Mouse (Mus musculus): ENCODE measurements around the gene Gm20481. TPM values are rescaled to one million over a fixed set of nuclear protein-coding genes. Genes with fewer than 3 reads are reported as not detected.
"Not testable (repeated sequence)": the region's sequence is repeated elsewhere in the genome, so short reads cannot be mapped to it uniquely, and the experiment has no call there.

Gm20481 gene
- polyA plus RNA-seq, 1 experiment = not detected

DNA sequence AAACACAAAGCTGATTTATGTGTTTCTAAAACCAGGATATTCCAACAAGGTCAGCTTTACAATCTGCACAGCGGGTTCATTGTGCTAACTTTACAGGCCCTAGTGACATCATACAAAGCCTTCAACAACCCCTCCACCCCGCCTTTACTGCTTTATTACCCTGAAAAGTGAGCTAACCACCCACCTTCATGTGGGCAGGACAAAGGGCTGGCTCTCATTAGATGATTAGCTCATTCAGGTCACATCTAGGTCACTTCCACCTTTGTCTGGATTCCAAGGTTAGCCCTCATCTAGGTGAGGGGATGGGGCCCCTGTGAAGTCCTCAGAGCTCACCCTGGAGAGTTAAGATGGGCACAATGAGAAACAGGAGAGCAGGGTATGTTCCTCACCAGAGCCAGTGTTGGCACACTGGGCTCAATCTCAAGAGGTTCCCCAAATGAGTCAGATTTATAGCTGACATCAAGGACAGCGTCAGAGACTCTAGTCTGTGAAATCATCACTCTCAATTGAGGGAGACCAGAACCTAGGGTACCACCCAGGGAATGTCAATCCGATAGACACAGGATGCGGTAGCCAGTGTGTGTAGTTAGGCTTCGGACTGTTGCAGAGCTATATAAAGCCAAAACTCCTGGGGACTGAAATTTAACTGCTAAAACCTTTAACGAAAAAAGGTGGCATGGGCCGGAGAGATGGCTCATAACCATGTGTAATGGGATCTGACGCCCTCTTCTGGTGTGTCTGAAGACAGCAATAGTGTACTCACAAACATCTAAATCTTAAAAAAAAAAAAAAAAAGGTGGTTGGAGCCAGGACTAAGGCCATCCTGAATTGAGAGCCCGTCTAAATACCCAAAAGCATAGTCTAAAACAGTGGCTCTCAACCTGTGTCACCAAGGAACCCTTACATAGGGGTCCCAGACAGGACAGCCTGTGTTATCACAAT, 18.9 kb upstream of the Gm20481 start:
- 13% methylated on average over 10 of the region's 10 CpGs for WGBS
- DNase-seq (ENCODE audit: low read depth, low spot score) = peak; percentile 96

DNA sequence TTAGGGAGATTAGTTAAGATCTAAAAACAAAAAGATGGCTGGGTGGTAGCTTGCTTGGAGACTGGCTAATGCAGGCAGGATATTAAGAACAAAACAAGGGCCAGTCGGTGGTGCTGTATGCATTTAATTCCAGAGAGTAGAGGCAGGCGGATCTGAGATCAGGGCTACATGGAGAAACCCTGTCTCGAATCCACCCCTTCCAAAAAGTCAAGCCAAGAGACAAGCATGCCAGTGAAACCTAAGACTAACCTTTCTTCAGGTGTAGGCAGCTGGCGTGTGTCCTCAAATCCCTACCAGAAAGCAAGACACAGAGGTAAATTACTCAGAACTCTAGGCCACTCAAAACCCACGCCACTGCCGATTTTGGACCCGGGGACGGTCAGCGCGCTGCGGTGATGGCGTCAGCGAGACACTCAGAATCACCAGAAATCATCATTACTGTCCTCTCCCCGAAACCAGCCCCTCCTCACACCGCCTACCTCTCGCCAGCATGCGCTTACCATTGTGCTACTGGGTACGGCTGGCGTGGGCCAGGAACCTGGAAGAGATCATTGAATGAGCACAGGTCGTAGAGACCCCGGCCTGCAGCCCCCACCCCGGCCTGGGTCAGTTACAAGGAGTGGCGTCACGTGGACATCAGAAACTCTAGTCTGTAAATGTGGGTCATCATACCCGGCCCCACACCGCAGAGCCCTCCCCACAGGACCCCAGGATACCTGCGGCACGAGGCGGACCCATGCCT, 17.9 kb upstream of the Gm20481 start:
- DNase-seq (ENCODE audit: low read depth, low spot score) = no peak
- under 1% methylated on average over 29 of the region's 29 CpGs for WGBS

DNA sequence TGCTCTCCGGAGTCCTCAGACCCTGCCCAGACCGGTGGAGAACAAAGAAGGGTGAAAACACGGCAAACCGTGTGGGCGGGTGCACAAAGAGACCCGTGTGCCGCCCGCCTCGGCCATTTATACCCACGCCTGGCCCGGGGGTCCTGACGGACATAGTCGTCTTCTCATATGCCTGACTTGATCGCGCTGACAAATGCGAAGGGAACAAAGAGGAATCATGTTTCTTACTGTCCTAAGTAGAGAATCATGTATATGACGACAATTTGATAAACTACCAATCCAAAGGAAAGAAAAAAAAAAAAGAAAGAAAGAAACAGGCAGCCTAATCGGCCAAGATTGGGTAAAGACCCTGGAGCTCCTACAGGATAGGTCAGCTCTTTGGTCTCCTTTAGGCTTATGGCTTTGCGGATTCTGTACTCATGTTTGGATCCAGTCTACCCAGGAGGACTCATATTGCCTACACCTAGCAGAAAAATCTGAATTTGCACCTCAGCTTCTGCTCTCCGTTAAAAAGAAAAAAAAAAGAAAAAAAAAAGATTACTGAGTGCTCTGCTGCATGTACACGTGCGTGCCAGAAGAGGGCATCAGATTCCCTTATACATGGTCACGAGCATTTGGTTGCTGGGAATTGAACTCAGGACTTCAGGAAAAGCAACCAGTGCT, 17.2 kb upstream of the Gm20481 start:
- DNase-seq (ENCODE audit: low read depth, low spot score) = no peak
- under 1% methylated on average over 23 of the region's 23 CpGs for WGBS

DNA sequence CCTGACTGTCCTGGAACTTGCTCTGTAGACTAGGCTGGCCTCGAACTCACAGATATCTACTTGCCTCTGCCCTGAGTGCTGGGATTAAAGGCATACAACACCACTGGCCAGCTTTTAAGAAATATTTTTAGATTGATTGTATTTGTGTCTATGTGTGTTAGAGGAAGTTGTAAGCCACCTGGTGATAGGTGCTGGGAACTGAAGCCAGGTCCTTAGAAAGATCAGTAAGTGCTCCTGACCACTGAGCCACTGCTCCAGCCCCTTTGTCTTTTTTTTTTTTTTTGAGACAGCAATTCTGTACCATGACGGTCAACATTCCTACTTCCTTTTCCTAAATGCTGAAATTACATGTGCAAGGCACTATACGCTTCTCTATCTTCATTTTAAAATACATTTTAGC, 16.5 kb upstream of the Gm20481 start:
- 87% methylated on average over 3 of the region's 3 CpGs for WGBS
- DNase-seq (ENCODE audit: low read depth, low spot score) = no peak

DNA sequence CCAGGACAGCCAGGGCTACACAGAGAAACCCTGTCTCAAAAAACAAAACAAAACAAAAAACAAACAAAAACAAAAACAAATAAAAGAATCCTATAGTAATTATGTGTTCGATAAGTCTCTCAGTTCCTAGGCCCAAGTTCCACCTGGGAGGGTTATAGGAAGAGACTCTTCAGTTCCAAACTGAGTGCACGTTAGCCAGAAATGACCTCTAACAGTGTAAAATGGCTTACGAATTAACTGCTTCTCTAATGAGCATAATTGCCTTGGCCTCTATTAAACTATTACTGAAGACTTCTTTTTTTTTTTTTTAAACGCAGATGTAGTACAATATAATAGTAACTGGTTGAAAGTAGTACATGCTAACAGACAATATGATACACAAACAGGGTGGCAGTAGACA, 15.8 kb upstream of the Gm20481 start:
- no peak for DNase-seq (ENCODE audit: low read depth, low spot score)
- WGBS = 91% methylated on average over 4 of the region's 4 CpGs

DNA sequence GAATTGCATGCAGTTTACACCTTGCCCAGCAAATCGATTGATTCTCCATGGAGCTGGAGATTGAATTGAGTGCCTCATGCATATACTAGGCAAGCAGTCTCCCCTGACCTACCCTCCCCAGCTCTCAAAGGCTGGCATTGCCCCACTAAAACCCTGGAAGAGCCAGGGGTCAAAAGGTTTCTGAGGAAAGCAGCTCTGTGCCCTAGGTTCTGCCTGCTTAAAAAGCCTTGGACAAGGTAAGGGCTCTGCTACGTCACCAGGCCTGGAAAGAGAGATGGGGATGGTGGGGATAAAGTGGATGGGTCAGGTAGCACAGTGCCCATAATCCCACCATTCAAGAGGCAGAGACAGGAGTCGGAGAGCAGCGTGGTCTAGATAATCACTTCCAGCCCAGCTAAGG, 14.9 kb upstream of the Gm20481 start:
- no peak for DNase-seq (ENCODE audit: low read depth, low spot score)
- 94% methylated on average over 4 of the region's 4 CpGs for WGBS

DNA sequence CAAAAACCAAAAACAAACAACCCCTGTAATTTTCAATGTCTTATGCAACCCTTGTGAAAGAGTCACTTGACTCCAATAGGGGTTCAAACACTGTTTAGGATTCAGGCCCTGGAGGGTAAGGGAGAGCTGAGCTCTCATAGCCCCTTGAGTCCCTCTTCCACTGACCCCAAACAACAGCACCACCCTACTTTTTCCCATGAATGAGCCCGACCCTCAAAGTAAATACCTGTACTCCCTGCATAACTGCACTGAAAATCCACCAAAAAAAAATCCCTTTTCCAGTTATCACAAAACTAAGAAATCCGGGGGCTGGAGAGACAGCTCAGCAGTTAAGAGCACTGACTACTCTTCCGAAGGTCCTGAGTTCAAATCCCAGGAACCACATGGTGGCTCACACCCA, 13.8 kb upstream of the Gm20481 start:
- 88% methylated on average over 3 of the region's 3 CpGs for WGBS
- DNase-seq (ENCODE audit: low read depth, low spot score) = no peak

DNA sequence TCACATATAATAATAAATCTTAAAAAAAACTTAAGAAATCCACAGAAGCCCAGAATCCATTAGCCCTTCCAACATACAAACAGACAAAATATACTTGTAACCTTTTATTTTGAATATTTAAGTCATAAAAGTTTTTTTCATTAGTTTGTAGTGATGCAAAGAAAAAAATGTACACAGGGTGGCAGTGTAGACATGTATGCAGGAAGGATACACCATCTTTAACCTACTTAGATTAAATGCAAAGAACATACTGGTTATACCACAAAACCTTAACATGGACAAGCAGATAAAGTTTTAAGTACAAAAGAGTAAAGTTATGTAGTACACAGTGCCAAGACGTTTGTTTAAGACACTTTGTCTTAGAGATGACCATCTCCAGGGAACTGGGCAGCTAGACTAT, 13.4 kb upstream of the Gm20481 start:
- 33% methylated on average over 1 of the region's 1 CpGs for WGBS
- no peak for DNase-seq (ENCODE audit: low read depth, low spot score)

DNA sequence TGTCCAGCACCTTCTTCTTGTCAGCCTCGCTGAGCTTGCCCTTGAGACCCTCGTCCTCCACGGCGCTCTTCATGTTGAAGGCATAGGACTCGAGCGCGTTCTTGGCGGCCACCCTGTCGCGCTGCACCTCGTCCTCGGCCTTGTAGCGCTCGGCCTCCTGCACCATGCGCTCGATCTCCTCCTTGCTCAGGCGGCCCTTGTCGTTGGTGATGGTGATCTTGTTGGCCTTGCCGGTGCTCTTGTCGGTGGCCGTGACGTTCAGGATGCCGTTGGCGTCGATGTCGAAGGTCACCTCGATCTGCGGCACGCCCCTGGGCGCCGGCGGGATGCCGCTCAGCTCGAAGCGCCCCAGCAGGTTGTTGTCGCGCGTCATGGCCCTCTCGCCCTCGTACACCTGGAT, 12.4 kb upstream of the Gm20481 start:
- not testable (repeated sequence) for DNase-seq (ENCODE audit: low read depth, low spot score)
- WGBS = 21% methylated on average over 34 of the region's 40 CpGs

DNA sequence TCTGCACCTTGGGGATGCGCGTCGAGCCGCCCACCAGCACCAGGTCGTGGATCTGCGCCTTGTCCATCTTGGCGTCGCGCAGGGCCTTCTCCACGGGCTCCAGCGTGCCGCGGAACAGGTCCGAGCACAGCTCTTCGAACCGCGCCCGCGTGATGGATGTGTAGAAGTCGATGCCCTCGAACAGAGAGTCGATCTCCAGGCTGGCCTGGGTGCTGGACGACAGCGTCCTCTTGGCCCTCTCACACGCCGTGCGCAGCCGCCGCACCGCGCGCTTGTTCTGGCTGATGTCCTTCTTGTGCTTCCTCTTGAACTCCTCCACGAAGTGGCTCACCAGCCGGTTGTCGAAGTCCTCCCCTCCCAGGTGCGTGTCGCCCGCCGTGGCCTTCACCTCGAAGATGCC, 11.7 kb upstream of the Gm20481 start:
- WGBS = 21% methylated on average over 19 of the region's 40 CpGs
- DNase-seq (ENCODE audit: low read depth, low spot score) = not testable (repeated sequence)

DNA sequence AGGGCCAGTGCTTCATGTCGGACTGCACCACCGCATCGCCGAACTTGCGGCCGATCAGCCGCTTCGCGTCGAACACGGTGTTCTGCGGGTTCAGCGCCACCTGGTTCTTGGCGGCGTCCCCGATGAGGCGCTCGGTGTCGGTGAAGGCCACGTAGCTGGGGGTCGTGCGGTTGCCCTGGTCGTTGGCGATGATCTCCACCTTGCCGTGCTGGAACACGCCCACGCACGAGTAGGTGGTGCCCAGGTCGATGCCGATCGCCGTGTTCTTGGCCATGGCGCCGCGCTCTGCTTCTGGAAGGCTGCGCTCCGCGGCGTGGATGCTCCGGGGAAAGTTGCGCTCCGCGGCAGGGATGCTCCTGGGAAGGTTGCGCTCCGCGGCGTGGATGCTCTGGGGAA, 11.0 kb upstream of the Gm20481 start:
- 0% methylated on average over 33 of the region's 47 CpGs for WGBS
- not testable (repeated sequence) for DNase-seq (ENCODE audit: low read depth, low spot score)

DNA sequence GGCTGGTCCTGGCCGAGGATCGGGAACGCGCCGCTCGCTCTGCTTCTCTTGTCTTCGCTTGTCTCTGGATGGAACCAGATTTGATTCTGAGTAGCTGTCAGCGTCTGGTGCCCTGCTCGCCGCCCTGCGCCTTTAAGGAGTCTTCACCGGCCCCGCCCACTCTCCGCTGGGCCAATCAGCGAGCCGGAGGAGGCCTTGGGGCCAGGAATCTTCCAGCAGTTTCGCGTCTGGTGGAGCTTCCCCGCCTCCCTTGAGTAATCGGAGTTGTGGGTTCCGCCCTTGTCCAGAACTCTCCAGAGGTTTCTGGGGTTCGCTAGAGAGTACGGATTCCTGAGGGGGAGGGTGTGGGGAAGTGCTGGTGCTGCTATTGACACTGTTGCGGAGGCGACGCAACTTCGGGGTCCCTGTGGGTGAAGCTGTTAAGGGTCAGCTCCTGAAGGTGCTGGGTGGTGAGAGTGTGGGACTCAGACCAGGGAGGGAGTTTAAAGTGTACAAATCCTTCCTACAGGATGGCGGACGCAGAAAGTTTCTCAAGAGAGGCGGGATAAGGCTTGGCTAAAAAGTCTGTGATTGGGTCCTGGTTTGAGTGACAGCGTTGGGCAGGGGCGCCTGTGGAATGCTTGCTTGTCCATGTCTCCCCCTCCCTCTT, 10.5 kb upstream of the Gm20481 start, which contains the start of gene Hspa1b:
TSS of gene Hspa1b (minus strand) at position 109 of the 649 bp plus-strand sequence.
- WGBS = under 1% methylated on average over 32 of the region's 32 CpGs
- not testable (repeated sequence) for DNase-seq (ENCODE audit: low read depth, low spot score)

DNA sequence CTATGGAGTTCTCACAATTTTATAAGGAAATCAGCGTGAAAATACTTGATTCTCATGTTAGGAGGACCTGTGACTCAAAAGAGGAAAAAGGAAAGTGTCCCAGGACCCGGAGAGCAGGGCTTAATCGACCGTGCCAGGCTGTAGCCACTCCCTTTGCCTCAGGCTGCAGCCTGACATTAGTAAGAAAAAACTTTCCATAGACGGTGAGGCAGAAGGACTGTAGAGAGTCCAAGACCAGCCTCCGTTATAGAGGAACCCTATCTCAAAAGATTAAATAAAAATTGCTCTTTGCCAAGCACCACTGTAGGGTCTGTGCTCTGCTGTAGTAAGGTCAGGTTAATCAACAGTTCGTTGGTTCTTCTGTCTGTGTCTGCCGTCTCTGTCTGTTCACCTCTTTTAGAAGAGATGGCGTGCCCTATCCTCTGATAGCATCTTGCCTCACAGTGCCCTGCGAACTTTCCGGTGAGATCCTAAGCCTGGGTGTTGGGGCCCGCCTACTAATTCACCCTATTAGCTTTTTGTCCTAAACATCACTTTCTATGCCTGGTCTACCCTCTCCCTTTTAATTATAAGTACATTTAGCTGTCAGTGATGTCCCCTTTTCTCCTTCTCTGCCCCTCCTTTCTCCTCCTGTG, 9.7 kb upstream of the Gm20481 start:
- DNase-seq (ENCODE audit: low read depth, low spot score) = no peak
- WGBS = 15% methylated on average over 12 of the region's 12 CpGs

DNA sequence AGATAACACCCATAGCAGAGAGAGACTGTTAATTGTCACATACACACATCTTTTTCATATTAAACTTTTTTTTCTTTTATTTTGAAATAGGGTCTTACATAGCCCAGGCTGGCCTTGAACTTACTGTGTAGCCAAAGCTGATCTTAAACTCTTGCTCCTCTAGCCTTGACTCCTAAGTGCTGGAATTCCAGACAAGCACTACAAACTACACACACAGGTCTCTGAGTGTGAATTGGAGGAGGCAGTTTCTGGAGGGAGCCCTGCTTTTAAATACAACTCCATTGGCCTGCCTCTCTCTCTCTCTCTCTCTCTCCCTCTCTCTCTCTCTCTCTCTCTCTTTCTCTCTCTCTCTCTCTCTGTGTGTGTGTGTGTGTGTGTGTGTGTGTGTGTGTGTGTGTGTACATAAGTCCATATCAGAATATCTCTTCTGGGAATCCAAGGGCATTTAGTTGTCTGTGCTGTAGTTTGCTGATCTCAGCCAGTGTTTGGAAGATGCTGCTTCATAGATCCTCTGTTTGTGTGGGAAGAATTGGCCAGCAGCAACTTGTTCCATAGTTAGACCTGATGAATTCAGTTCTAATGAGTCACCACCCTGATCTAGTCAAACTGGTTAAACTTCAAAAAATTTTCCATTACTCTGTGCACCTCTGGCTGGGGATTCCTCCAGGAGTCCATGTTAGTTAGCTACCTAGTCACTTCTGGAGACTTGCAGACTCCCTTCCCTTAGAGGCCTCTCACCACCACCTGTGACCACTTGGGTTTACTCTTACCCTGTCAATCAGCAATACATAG, 8.8 kb upstream of the Gm20481 start:
- no peak for DNase-seq (ENCODE audit: low read depth, low spot score)

DNA sequence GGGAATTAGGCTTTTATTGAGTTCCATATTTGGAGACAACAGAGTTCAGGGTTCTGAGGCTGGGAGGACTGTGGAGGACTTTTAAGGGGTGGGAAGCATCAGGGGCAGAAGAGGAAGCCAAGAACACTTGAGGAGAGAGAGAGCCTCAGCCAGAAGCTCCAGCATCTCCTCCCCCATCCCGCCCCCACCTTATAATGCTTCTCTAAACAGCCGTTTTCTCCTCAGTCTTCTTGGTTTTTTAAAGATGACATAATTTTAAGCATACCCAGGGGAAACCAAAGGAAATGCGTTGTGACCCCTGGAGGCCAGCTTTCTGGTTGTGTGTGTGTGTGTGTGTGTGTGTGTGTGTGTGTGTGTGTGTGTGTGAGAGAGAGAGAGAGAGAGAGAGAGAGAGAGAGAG, 7.6 kb upstream of the Gm20481 start:
- DNase-seq (ENCODE audit: low read depth, low spot score) = no peak
- 46% methylated on average over 3 of the region's 3 CpGs for WGBS

DNA sequence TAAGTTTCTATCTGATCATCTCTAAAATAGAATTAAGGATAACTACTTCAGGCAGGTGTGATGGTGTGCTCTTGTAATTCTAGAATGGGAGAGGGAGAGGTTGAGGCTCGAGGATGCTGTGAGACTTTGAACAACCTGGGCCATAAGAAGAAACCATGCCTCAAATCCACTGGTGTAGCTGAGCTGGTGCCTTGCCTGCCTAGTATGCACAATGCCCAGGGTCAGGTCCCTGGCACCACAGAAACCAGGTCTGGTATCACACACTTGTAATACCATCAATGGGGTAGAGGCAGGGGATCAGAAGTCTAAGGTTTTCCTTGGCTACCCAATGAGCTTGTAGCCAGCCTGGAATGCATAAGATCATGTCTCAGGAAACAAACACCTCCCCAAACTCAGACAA, 6.9 kb upstream of the Gm20481 start:
- DNase-seq (ENCODE audit: low read depth, low spot score) = no peak
- WGBS = 76% methylated on average over 1 of the region's 1 CpGs

DNA sequence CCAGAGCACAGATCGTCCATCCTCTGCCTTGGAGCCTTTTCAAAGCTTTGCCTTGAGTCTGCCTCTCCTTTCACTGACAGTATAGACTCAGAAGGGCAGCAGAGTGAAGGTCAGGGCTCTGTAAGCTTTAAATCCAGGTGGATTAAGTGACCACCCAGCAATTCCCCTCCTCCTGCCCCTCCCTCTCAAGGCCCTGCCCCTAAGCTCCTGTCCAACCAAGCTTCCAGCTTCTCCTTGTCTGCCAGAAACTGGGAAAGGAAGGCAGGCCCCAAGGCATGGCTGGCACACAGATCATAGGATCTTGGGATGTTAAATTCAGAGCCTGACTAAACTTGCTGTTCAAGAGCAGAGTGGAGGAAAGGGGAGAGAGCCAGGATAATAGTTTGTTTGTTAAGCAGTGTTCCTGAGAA, 5.1 kb upstream of the Gm20481 start:
- WGBS = 18% methylated on average over 1 of the region's 1 CpGs
- no peak for DNase-seq (ENCODE audit: low read depth, low spot score)

DNA sequence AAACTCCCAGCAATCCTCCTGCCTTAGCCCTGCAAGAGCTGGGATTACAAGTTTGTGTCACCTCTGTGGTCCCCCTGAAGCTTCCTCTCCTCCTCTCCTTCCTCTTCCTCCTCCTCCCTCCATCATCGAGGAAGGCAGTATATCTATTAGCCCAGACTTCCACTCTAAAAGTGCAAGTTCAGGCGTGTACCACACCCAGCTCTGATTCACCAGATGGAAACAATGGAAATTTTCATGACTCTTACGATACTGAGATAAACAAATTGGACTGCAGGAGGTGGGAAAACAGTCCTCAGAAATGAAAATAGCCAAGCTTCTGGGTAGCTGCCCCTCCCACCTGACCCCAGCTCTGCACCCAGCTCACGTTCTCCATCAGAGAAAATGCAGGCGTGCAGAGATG, 4.1 kb upstream of the Gm20481 start:
- no peak for DNase-seq (ENCODE audit: low read depth, low spot score)

DNA sequence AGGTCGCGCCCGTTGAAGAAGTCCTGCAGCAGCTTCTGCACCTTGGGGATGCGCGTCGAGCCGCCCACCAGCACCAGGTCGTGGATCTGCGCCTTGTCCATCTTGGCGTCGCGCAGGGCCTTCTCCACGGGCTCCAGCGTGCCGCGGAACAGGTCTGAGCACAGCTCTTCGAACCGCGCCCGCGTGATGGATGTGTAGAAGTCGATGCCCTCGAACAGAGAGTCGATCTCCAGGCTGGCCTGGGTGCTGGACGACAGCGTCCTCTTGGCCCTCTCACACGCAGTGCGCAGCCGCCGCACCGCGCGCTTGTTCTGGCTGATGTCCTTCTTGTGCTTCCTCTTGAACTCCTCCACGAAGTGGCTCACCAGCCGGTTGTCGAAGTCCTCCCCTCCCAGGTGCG, 1.1 kb downstream of the Gm20481 start:
- 38% methylated on average over 26 of the region's 37 CpGs for WGBS
- not testable (repeated sequence) for DNase-seq (ENCODE audit: low read depth, low spot score)

More for the DNA sequence above, 4.1 kb upstream of the Gm20481 start:
- 39% methylated on average over 5 of the region's 5 CpGs for WGBS

Data from large intestine, adult 2 months (tissue).